Mouse (Mus musculus) heart, adult 2 months (tissue): ENCODE measurements around the gene Tbc1d2b.

Experiments
- CTCF ChIP-seq: fragments of 200-600 bp; IDR thresholded peaks from 2 replicates; pipeline ENCODE4 v1.8.1; 2022; ENCODE audit warnings: antibody characterized with exemption, mild to moderate bottlenecking, moderate library complexity
- EP300 ChIP-seq: fragments of 200-500 bp; IDR thresholded peaks from 2 replicates; pipeline ENCODE4 v1.6.1; 2011; ENCODE audit warnings: low read depth, low read length, control low read depth; ENCODE audit not compliant: insufficient read depth
- POLR2A ChIP-seq: fragments of 200-500 bp; IDR thresholded peaks from 2 replicates; pipeline ENCODE4 v1.6.1; 2011; ENCODE audit warnings: mild to moderate bottlenecking, low read depth, low read length, control low read depth; ENCODE audit not compliant: insufficient read depth

DNA sequence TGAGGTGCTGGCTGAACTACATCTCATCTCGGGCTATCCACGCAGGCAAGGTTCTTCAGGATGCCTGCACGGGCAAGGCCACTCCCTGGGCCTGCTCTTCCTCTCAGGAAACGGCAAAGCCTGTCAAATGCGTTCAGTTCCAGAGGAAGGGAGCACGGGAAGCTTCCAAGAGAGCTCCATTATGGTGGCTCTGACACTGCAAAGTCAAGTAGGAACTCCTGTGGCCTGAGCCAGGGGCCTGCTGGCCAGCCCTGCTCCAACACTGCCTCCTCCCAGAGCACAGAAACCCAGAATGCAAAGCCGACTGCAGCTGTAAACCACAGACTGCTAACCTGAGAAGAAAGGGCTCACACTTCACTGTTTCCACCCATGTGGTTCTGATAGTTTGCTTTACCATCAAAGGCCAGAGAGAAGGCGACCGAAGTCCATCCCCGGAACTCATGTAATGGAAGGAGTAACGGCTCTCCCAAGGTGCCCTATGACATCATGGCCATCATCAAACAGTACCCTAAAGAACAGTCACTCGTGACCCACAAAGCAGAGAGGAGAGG is 11.1 kb downstream of the Tbc1d2b start:
- TF ChIP-seq CTCF (no peak), POLR2A (no peak), EP300 (no peak)
